Comparison of ENCODE assay signal across 9 mouse cellular contexts in the genomic region with DNA sequence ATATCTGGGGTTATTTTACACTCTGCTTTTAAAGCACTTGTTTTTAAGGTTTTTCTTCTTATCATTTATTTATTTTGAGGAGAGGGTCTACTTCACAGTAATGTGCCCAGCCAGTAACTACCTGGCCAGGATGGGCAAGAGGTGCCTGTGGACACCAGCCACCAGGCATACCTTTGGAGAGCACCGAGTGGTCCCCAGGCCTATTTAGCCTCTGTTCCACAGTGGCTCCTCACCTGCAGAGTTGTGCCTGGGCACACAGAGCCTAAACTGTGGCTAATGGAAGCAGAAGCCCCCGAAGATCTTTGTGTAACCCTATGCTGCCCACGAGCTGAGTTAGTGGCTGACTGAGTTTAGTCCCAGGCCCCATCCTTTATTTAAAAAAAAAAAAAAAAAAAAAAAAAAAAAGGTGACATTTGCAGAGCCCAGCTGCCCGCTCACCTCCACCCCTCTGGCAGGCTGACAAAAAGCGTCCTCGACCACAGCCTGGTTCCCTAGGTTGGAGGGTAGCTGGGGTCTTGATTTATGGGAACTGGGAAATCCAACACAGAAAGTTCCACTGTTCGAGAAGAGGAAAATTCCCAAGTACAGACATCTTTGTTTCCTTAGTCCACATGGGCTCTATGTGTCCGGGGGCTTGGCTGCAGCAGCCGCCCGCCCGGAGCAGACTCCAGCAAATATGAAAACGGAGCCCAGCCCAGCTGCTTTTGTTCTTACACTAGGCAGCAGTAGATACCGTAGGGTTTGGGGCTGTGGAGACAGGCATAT. TPM values are rescaled to one million over a fixed set of nuclear protein-coding genes. Genes with fewer than 3 reads are reported as not detected.
A peak's percentile ranks its signal among the peaks of the same experiment; 100 is the strongest.
DNase-seq lines count a peak whose midpoint lies in the region; ATAC-seq lines count a peak whose summit lies in the region.
"Had no signal": no experiment of that assay in that cellular context is flagged by ENCODE, and none has a peak within 500 bp of the region (broad histone marks: within the 10 kb centered on the region; RNA-seq: fewer than 3 reads in every experiment).

No protein-coding gene starts in this region.

- H3K9me3 ChIP-seq in heart, embryonic 15.5 days (replicated peaks), result no peaks in the 10 kb centered on the region

- no peaks in the 10 kb centered on the region for H3K27me3 ChIP-seq in heart, embryonic 15.5 days
- H3K27me3 ChIP-seq: Patski had no signal

- H3K9ac ChIP-seq in heart, embryonic 15.5 days, result no peak overlapping the region; the same call in 1 of the 2 replicates

- peak overlapping the region; percentile 42; the same call in 1 of the 2 replicates for H3K27ac ChIP-seq in heart, embryonic 15.5 days

- no peak overlapping the region; the same call in 1 of the 2 replicates for H3K4me3 ChIP-seq in heart, embryonic 15.5 days

- no peak for DNase-seq in heart, adult 8-10 months (ENCODE audit: low spot score)
- DNase-seq in right cerebral cortex, postnatal 25 days, result peak; percentile 34
- no peak for DNase-seq in right cerebral cortex, postnatal 4 days
- peak; percentile 73 for DNase-seq in kidney, postnatal 10 days
- no peak for DNase-seq in spleen, adult 18-20 months
- no peak for DNase-seq in retina, embryonic 14.5 days (ENCODE audit: low spot score)

- peaks cover 22% of the 10 kb centered on the region for H3K36me3 ChIP-seq in heart, embryonic 15.5 days

- peaks cover 50% of the 10 kb centered on the region for H3K4me1 ChIP-seq in heart, embryonic 15.5 days (replicated peaks)

- H3K4me2 ChIP-seq in heart, embryonic 15.5 days, result 0 out of 2 replicates have a peak overlapping the region, but pooled peaks have one; percentile 24

- no peak for ATAC-seq in heart, embryonic 15.5 days (replicated peaks; ENCODE audit: insufficient number of reproducible peaks, insufficient read depth, low FRiP score, low read depth)
- ATAC-seq in megakaryocyte, adult 5-6 weeks (ENCODE audit: poor library complexity, severe bottlenecking), result no peak
- ATAC-seq: Patski had no signal

- WGBS in heart, embryonic 15.5 days, result 48% methylated on average over 13 of the region's 13 CpGs

RNA-seq across cellular contexts. Expression of gene Ppara, which starts 54.1 kb away (rescaled TPM):
- 15.1 and 20.5 TPM in 2 replicates for polyA plus RNA-seq in heart, embryonic 15.5 days (2015; fragmentation: Nextera tagmentation; extraction: Ambion mirVana)
- 10 to 100 TPM; 50.2 to 79.0 (median 59.5) TPM for total RNA-seq in heart, adult 8-10 months (2022)
- not detected in 2 replicates for total RNA-seq in megakaryocyte, adult 5-6 weeks (2015)
- not detected in 2 replicates for total RNA-seq in megakaryocyte, adult 5-6 weeks (2017)

Comparison
In these comparisons a context has a peak if more than half of its experiments do, and no peak if none do; other contexts are left out.
1. DNase-seq: peak in right cerebral cortex, postnatal 25 days (single experiment) and kidney, postnatal 10 days (single experiment); none in heart, adult 8-10 months (single experiment), right cerebral cortex, postnatal 4 days (single experiment), spleen, adult 18-20 months (0 of 2) and retina, embryonic 14.5 days (single experiment).
2. RNA of gene Ppara, which starts 54.1 kb away (total RNA-seq): 50.2 to 79.0 TPM in heart, adult 8-10 months; not detected in megakaryocyte, adult 5-6 weeks; every median in the first group is over 10 times any median in the second.